Mouse (Mus musculus) stomach, embryonic 14.5 days (tissue): ENCODE data around the gene Lmna. TPM values are rescaled to one million over a fixed set of nuclear protein-coding genes. Genes with fewer than 3 reads are reported as not detected.
A peak's percentile ranks its signal among the peaks of the same experiment; 100 is the strongest.

Experiments
- ATAC-seq: fragments of 200-750 bp; cut with Nextera tagmentation; 2 replicates; pipeline ENCODE4 v1.8.0; 2017; ENCODE audit warnings: low read depth, moderate TSS enrichment; ENCODE audit not compliant: insufficient number of reproducible peaks, insufficient read depth, low FRiP score
- H3K27ac ChIP-seq: fragments of 300-500 bp; sonication (generic); 2 replicates; pipeline ENCODE4 v1.5.1; 2014; ENCODE audit warnings: mild to moderate bottlenecking, low read length, moderate library complexity, mixed read lengths
- H3K27me3 ChIP-seq: fragments of 300-500 bp; sonication (generic); 2 replicates; pipeline ENCODE4 v1.6.1; 2014; ENCODE audit warnings: low read length, control low read depth, mixed read lengths; ENCODE audit not compliant: control insufficient read depth, insufficient read depth
- H3K36me3 ChIP-seq: fragments of 300-500 bp; sonication (generic); 2 replicates; pipeline ENCODE4 v1.6.1; 2014; ENCODE audit warnings: mild to moderate bottlenecking, control low read depth, low read length, moderate library complexity, mixed read lengths; ENCODE audit not compliant: control insufficient read depth, insufficient read depth
- H3K4me1 ChIP-seq: fragments of 300-500 bp; sonication (generic); 2 replicates; pipeline ENCODE4 v1.6.1; 2014; ENCODE audit warnings: low read length, control low read depth, mixed read lengths; ENCODE audit not compliant: control insufficient read depth, insufficient read depth
- H3K4me2 ChIP-seq: fragments of 300-500 bp; sonication (generic); replicated peaks from 2 replicates; pipeline ENCODE4 v1.6.1; 2014; ENCODE audit warnings: low read depth, low read length, control low read depth
- H3K4me3 ChIP-seq: fragments of 300-500 bp; sonication (generic); 2 replicates; pipeline ENCODE4 v1.5.1; 2014; ENCODE audit warnings: low read depth, low read length, control low read depth
- H3K9ac ChIP-seq: fragments of 300-500 bp; sonication (generic); replicated peaks from 2 replicates; pipeline ENCODE4 v1.6.1; 2014; ENCODE audit warnings: low read depth, mild to moderate bottlenecking, control low read depth, low read length, moderate library complexity, mixed read lengths
- H3K9me3 ChIP-seq: fragments of 300-500 bp; sonication (generic); 2 replicates; pipeline ENCODE4 v1.6.1; 2016; ENCODE audit warnings: low read depth, low read length, control low read depth; ENCODE audit not compliant: control insufficient read depth
- WGBS: fragments of 180-500 bp; shearing (Covaris S2); extraction: QIAGEN DNeasy Blood & Tissue Kit; methylation state at CpG from one replicate; pipeline ENCODE4 v1.1.7; 2014; 5-methylcytosine and 5-hydroxymethylcytosine counted together
- polyA plus RNA-seq: library from polyadenylated mRNA; unstranded; fragments of >200 nt; fragmentation: Nextera tagmentation; extraction: Ambion mirVana; gene quantifications from 2 replicates; pipeline ENCODE4 v1.2.1, GENCODE M21; 2014

The Lmna gene
- polyA plus RNA-seq, 1 experiment from 2014 or later = 128 TPM

GRCm38 (mm10) chr3:88535527-88535926 is 25.8 kb upstream of the Lmna start:
- WGBS = 46% methylated on average over 4 of the region's 4 CpGs
- no peaks in the 10 kb centered on the region for H3K27me3 ChIP-seq
- no peaks in the 10 kb centered on the region for H3K9me3 ChIP-seq
- H3K4me1 ChIP-seq = peaks cover 53% of the 10 kb centered on the region
- ATAC-seq = no peak
- H3K9ac ChIP-seq = no peak overlapping the region; the same call in 1 of the 2 replicates
- peak overlapping the region; percentile 74 for H3K4me2 ChIP-seq
- H3K4me3 ChIP-seq = peak overlapping the region; percentile 67; the same call in 1 of the 2 replicates
- H3K27ac ChIP-seq = no peak overlapping the region
- peaks cover 39% of the 10 kb centered on the region for H3K36me3 ChIP-seq

- Histone ChIP-seq H3K27ac (no peak overlapping the region), H3K4me1 (peaks cover 56% of the 10 kb centered on the region), H3K36me3 (peaks cover 34% of the 10 kb centered on the region), H3K9me3 (no peaks in the 10 kb centered on the region), H3K27me3 (no peaks in the 10 kb centered on the region), H3K9ac (no peak overlapping the region; the same call in 1 of the 2 replicates), H3K4me3 (peak overlapping the region; percentile 67; the same call in 1 of the 2 replicates), H3K4me2 (peak overlapping the region; percentile 74)
- WGBS = 11% methylated on average over 3 of the region's 3 CpGs
- no peak for ATAC-seq
These were observed 25.2 kb upstream of the Lmna start for GRCm38 (mm10) chr3:88535005-88535404.

DNA sequence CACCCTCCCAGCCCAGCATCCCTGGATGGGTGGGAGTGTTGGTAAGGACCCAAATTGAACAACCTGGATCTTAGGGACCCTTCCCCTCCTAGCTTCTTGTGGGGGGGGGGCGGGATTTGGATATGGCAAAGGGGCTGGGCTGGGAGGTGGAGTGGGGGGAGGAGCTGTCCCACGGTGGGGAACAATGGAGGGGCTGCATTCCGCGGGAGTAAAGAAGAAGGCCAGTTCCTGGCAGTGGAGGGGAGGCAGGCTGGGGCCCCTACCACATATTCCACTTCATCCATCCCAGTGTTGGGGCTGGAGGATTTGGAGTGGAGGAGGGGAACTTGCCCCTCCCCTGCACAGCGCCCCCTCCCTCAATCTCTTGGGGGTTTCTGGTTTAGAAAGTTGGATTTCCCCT is 23.9 kb upstream of the Lmna start:
- H3K27me3 ChIP-seq = no peaks in the 10 kb centered on the region
- no peak for ATAC-seq
- H3K9ac ChIP-seq = peak overlapping the region; percentile 94
- H3K9me3 ChIP-seq = no peaks in the 10 kb centered on the region
- H3K4me1 ChIP-seq = peaks cover 62% of the 10 kb centered on the region
- H3K4me3 ChIP-seq = peak overlapping the region; percentile 67
- H3K4me2 ChIP-seq = peak overlapping the region; percentile 74
- H3K36me3 ChIP-seq = peaks cover 29% of the 10 kb centered on the region
- 0% methylated on average over 5 of the region's 5 CpGs for WGBS
- H3K27ac ChIP-seq = peak overlapping the region; percentile 98; the same call in 1 of the 2 replicates

DNA sequence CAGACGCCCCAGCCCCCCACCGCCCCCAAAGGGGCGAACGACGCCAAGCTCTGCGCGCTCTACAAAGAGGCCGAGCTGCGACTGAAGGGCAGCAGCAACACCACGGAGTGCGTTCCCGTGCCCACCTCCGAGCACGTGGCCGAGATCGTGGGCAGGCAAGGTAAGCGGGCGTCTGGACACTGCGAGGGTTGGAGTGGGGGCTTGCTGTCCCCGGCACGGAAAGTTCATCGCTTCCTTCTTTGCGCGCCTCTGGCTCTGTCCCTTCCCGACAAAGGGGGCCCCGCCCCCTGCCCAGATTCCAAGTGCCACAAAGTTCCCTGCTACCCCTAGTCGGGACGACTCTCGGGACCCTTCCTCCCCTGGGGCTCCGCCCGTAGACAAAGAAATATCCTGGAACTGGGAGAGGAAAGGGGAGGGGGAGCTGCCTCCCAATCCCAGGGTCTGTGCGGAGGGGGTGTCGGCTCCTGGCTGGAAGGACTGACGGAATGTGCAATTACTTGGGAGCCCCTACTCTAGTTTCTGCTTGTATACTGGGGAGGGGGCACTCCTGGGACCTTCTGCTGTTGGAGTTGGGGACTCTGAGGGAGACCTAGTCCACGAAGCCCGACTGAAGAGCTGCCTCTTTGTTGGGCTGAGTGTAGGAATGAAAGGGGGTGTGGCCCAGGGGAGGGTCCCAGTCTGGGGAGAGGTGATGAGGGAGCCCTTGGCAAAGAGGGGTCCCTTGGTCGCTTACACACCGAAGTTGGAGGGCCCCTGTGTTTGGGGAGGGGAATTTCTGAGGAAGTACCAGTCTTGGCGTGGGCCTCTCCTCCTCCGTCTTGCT is 23.1 kb upstream of the Lmna start:
- Histone ChIP-seq H3K36me3 (peaks cover 21% of the 10 kb centered on the region), H3K27me3 (no peaks in the 10 kb centered on the region), H3K4me2 (peak overlapping the region; percentile 74), H3K4me1 (peaks cover 58% of the 10 kb centered on the region), H3K4me3 (peak overlapping the region; percentile 67), H3K9me3 (no peaks in the 10 kb centered on the region), H3K9ac (peak overlapping the region; percentile 94), H3K27ac (peak overlapping the region; percentile 98)
- under 1% methylated on average over 40 of the region's 40 CpGs for WGBS
- ATAC-seq = peak; percentile 9; the same call in 1 of the 2 replicates

- under 1% methylated on average over 30 of the region's 31 CpGs for WGBS
- Histone ChIP-seq H3K27ac (peak within 1 kb of the TSS; percentile 98), H3K4me3 (peak within 1 kb of the TSS; percentile 67), H3K4me2 (peak within 1 kb of the TSS; percentile 91), H3K36me3 (peaks cover 15% of the 10 kb centered on the region), H3K9me3 (no peaks in the 10 kb centered on the region), H3K27me3 (no peaks in the 10 kb centered on the region), H3K4me1 (peaks cover 58% of the 10 kb centered on the region), H3K9ac (peak within 1 kb of the TSS; percentile 94)
- no peak for ATAC-seq
These were observed 22.5 kb upstream of the Lmna start, which contains the start of gene Mex3a for GRCm38 (mm10) chr3:88532299-88532674. Gene Mex3a, plus strand, starts transcription at chr3:88532395.

DNA sequence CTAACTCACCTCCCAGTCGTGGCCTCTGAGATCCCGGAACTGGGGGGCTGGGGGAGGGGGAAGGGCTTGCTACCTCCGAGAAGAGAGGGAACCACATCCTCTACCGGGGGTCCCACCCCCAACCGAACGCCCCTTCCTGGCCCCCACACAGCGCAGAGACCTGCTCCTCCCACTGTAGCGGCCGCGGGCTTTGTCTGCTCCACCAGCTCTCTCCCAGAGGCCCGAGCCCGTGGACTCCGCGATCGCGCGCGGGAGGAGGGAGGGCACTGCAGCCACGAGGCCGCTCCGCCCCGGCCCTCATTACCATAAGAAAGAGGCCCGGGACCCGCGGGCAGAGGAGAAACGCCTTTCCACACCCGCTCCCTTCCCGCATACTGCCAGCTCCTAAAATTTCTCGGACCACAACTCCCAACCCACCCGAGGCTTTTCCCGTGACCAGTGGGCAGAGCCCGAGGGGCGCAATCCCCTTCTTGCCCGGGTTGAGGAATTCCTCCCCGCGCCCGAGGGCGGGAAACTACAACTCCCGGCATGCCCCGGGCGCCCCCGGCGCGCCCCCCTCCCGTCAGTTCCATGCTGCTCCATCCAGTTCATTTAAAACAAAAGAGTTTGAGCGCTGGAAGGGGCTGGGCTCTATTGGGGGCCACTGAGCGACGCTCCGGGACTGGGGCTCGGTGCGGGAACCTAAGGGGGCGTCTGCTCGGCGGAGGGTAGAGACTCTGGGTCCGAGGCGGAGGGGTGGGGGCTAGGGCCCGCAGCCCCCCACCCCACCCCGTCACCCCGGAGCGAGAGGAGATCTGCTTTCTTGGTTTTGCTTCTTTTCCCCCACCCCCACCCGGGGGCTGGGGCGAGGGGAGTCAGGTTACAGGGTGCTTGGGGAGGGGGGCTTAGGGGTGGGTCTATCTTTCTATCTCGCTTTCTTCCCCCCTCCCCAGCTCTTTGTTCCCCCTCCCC is 21.9 kb upstream of the Lmna start:
- H3K4me2 ChIP-seq = peak overlapping the region; percentile 91
- no peaks in the 10 kb centered on the region for H3K27me3 ChIP-seq
- peak overlapping the region; percentile 94 for H3K9ac ChIP-seq
- H3K9me3 ChIP-seq = no peaks in the 10 kb centered on the region
- WGBS = under 1% methylated on average over 54 of the region's 63 CpGs
- H3K27ac ChIP-seq = peak overlapping the region; percentile 98
- peak overlapping the region; percentile 67 for H3K4me3 ChIP-seq
- peaks cover 8% of the 10 kb centered on the region for H3K36me3 ChIP-seq
- peak; percentile 87 for ATAC-seq
- peaks cover 55% of the 10 kb centered on the region for H3K4me1 ChIP-seq

- Histone ChIP-seq H3K36me3 (no peaks in the 10 kb centered on the region; the same call in 1 of the 2 replicates), H3K4me1 (peaks cover 41% of the 10 kb centered on the region), H3K4me2 (peak overlapping the region; percentile 91), H3K4me3 (peak overlapping the region; percentile 67), H3K27me3 (no peaks in the 10 kb centered on the region), H3K9ac (peak overlapping the region; percentile 94), H3K27ac (peak overlapping the region; percentile 98), H3K9me3 (no peaks in the 10 kb centered on the region)
- WGBS = 13% methylated on average over 11 of the region's 11 CpGs
- no peak for ATAC-seq
These were observed 20.5 kb upstream of the Lmna start for GRCm38 (mm10) chr3:88530082-88530864.
